Comparison of ENCODE assay signal across 11 mouse cellular contexts in genomic region chr1:86632732-86633380, GRCm38 (mm10). TPM values are rescaled to one million over a fixed set of nuclear protein-coding genes. Genes with fewer than 3 reads are reported as not detected.
DNase-seq lines count a peak whose midpoint lies in the region; ATAC-seq and TF ChIP-seq lines count a peak whose summit lies in the region.
"Had no signal": no experiment of that assay in that cellular context is flagged by ENCODE, and none has a peak within 500 bp of the region (broad histone marks: within the 10 kb centered on the region; RNA-seq: fewer than 3 reads in every experiment).

No protein-coding gene starts in this region.

- H3K4me1 ChIP-seq in kidney, embryonic 15.5 days: peaks cover 24% of the 10 kb centered on the region
- H3K4me1 ChIP-seq in olfactory bulb, adult 2 months (ENCODE audit: control insufficient read depth, insufficient read depth, low read length): peaks cover 16% of the 10 kb centered on the region

- H3K27ac ChIP-seq in kidney, embryonic 15.5 days: peak overlapping the region; percentile 46; the same call in 1 of the 2 replicates
- peak overlapping the region; percentile 92 for H3K27ac ChIP-seq in olfactory bulb, adult 2 months (ENCODE audit: insufficient read depth, low read depth, low read length)
- H3K27ac ChIP-seq: macrophage had no signal

- no peaks in the 10 kb centered on the region for H3K27me3 ChIP-seq in kidney, embryonic 15.5 days
- H3K27me3 ChIP-seq: Patski had no signal

- no peaks in the 10 kb centered on the region for H3K36me3 ChIP-seq in kidney, embryonic 15.5 days

- no peak for TF ChIP-seq CTCF in olfactory bulb, adult 2 months (IDR thresholded peaks at IDR 0.05; ENCODE audit: insufficient read depth, low read depth, low read length)

- DNase-seq in kidney, adult 11 months: no peak
- peak; percentile 54 for DNase-seq in brain, adult 2 months (ENCODE audit: low read depth, low spot score)
- DNase-seq in B cell, adult 2 months: no peak
- DNase-seq in frontal cortex, postnatal 25 days (ENCODE audit: low spot score in 2 of 2): no peak
- DNase-seq: adrenal gland, postnatal 36 days; cerebellum, adult 9-10 months had no signal

- no peak overlapping the region for H3K4me3 ChIP-seq in kidney, embryonic 15.5 days (replicated peaks)
- H3K4me3 ChIP-seq in olfactory bulb, adult 2 months (ENCODE audit: insufficient read depth, low read depth, low read length): no peak overlapping the region

- peak; percentile 50 for ATAC-seq in kidney, embryonic 15.5 days (replicated peaks; ENCODE audit: low FRiP score)
- ATAC-seq in granulocyte monocyte progenitor cell, adult 5-6 weeks (replicated peaks; ENCODE audit: poor library complexity, severe bottlenecking): peak; percentile 59
- ATAC-seq: Patski had no signal

- no peaks in the 10 kb centered on the region for H3K9me3 ChIP-seq in kidney, embryonic 15.5 days (replicated peaks)

- H3K9ac ChIP-seq in kidney, embryonic 15.5 days: no peak overlapping the region

- TF ChIP-seq POLR2A in olfactory bulb, adult 2 months (IDR thresholded peaks at IDR 0.05; ENCODE audit: insufficient read depth, low read depth, low read length): no peak

- H3K4me2 ChIP-seq in kidney, embryonic 15.5 days: peak overlapping the region; percentile 16; the same call in 1 of the 2 replicates

- 20% methylated on average over 6 of the region's 6 CpGs for WGBS in kidney, embryonic 15.5 days
- WGBS in olfactory bulb, adult 2 months: 51% methylated on average over 6 of the region's 6 CpGs

RNA-seq across cellular contexts. Expression of gene Nppc, which starts 37.5 kb away (rescaled TPM):
- polyA plus RNA-seq in kidney, embryonic 15.5 days (2015; fragmentation: Nextera tagmentation; extraction: Ambion mirVana): 3.7 and 4.3 TPM in 2 replicates
- total RNA-seq in granulocyte monocyte progenitor cell, adult 5-6 weeks (2014; fragmentation: Nextera tagmentation): not detected in 2 replicates
- not detected in 2 replicates for total RNA-seq in granulocyte monocyte progenitor cell, adult 5-6 weeks (2017)
- not detected in 2 replicates for polyA plus RNA-seq in olfactory bulb, adult 2 months (2012; ENCODE audit: insufficient read depth, insufficient read length, low replicate concordance, missing spikeins)
- total RNA-seq: adrenal gland, postnatal 36 days had no signal
- polyA plus RNA-seq: macrophage had no signal

RNA-seq across cellular contexts. Expression of gene Cops7b, which starts 50.2 kb away (rescaled TPM):
- polyA plus RNA-seq in kidney, embryonic 15.5 days (2015; fragmentation: Nextera tagmentation; extraction: Ambion mirVana): 42.9 and 43.6 TPM in 2 replicates
- 22.1 and 29.3 TPM in 2 replicates for total RNA-seq in granulocyte monocyte progenitor cell, adult 5-6 weeks (2014; fragmentation: Nextera tagmentation)
- 19.9 and 24.2 TPM in 2 replicates for total RNA-seq in granulocyte monocyte progenitor cell, adult 5-6 weeks (2017)
- not detected in 2 replicates for polyA plus RNA-seq in olfactory bulb, adult 2 months (2012; ENCODE audit: insufficient read depth, insufficient read length, low replicate concordance, missing spikeins)

RNA-seq across cellular contexts. Expression of gene Pde6d, which starts 50.4 kb away (rescaled TPM):
- polyA plus RNA-seq in kidney, embryonic 15.5 days (2015; fragmentation: Nextera tagmentation; extraction: Ambion mirVana): 61.5 and 64.7 TPM in 2 replicates
- total RNA-seq in granulocyte monocyte progenitor cell, adult 5-6 weeks (2014; fragmentation: Nextera tagmentation): 57.7 and 68.0 TPM in 2 replicates
- 32.0 and 33.0 TPM in 2 replicates for total RNA-seq in granulocyte monocyte progenitor cell, adult 5-6 weeks (2017)
- not detected in 2 replicates for polyA plus RNA-seq in olfactory bulb, adult 2 months (2012; ENCODE audit: insufficient read depth, insufficient read length, low replicate concordance, missing spikeins)

Comparison
In these comparisons a context has a peak if more than half of its experiments do, and no peak if none do; other contexts are left out.
1. RNA of gene Cops7b, which starts 50.2 kb away (polyA plus RNA-seq): 42.9 to 43.6 TPM in kidney, embryonic 15.5 days; not detected in olfactory bulb, adult 2 months; every median in the first group is over 10 times any median in the second.
2. RNA of gene Pde6d, which starts 50.4 kb away (polyA plus RNA-seq): 61.5 to 64.7 TPM in kidney, embryonic 15.5 days; not detected in olfactory bulb, adult 2 months; every median in the first group is over 10 times any median in the second.